Mouse (Mus musculus): Measurements from ENCODE around the gene Myoz2. TPM values are rescaled to one million over a fixed set of nuclear protein-coding genes. Genes with fewer than 3 reads are reported as not detected.

The Myoz2 gene
- polyA plus RNA-seq, 1 experiment from 2014 or later = not detected

DNA sequence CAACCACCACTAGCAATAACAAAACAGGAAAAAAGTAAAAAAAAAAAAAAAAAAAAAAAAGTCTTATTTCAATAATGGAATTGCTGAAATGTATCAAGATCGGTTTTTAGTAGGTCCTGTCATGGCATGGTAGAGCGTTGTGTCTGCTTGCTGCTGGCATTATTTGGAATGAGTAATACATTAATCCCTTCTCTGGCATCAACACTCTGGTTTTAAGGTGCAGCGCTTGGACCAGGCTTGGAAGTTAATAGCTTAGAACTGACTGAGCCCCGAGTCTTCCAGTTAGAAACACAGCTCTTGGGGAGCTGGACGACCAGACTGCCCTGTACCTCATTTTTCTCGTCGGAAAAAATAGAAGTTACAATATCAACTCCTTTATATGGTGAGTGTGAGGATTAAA, 32.0 kb upstream of the Myoz2 start:
- ATAC-seq = no peak

DNA sequence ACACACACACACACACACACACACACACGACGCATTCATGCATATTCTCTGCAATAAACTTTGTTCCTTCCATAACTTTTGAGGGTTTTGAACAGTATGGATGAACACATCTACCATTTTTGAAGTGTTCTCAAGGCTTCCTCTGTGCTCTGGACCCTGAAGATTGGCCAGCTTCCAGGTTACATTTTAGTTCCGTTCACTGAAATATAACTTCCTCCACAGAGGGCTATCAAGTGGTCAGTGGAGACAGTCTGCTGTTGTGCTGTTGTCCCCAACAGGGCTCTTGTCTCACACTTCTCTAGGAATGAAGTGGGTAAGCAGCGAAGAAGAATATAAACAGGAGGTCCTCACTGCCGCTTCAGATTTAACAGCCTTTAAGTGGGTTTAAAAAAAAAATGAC, 30.7 kb upstream of the Myoz2 start:
- no peaks in the 10 kb centered on the region; the same call in 1 of the 2 replicates for H3K9me3 ChIP-seq (replicated peaks; ENCODE audit: control insufficient read depth, low read length)
- 83% methylated on average over 5 of the region's 5 CpGs for WGBS
- H3K4me2 ChIP-seq (ENCODE audit: low read length) = no peak overlapping the region
- DNase-seq (ENCODE audit: low spot score) (no peak), ATAC-seq (no peak)
- H3K9ac ChIP-seq (ENCODE audit: low read length) = no peak overlapping the region
- H3K27ac ChIP-seq (ENCODE audit: low read depth, low read length) = no peak overlapping the region
- no peaks in the 10 kb centered on the region for H3K4me1 ChIP-seq (ENCODE audit: control insufficient read depth, insufficient read depth, low read length)
- H3K4me3 ChIP-seq (ENCODE audit: low read depth, low read length) = no peak overlapping the region
- H3K27me3 ChIP-seq (replicated peaks; ENCODE audit: control insufficient read depth, insufficient read depth, low read length) = no peaks in the 10 kb centered on the region
- H3K36me3 ChIP-seq (ENCODE audit: control insufficient read depth, insufficient read depth, low read length) = no peaks in the 10 kb centered on the region

More for the DNA sequence above, 32.0 kb upstream of the Myoz2 start:
- WGBS = 94% methylated on average over 7 of the region's 7 CpGs
- H3K36me3 ChIP-seq (ENCODE audit: control insufficient read depth, insufficient read depth, low read length) = no peaks in the 10 kb centered on the region
- no peaks in the 10 kb centered on the region; the same call in 1 of the 2 replicates for H3K9me3 ChIP-seq (replicated peaks; ENCODE audit: control insufficient read depth, low read length)
- H3K9ac ChIP-seq (ENCODE audit: low read length) = no peak overlapping the region
- H3K4me1 ChIP-seq (ENCODE audit: control insufficient read depth, insufficient read depth, low read length) = no peaks in the 10 kb centered on the region
- no peak overlapping the region for H3K4me3 ChIP-seq (ENCODE audit: low read depth, low read length)
- DNase-seq (ENCODE audit: low spot score) = no peak
- no peak overlapping the region for H3K4me2 ChIP-seq (ENCODE audit: low read length)
- no peaks in the 10 kb centered on the region for H3K27me3 ChIP-seq (replicated peaks; ENCODE audit: control insufficient read depth, insufficient read depth, low read length)
- H3K27ac ChIP-seq (ENCODE audit: low read depth, low read length) = no peak overlapping the region

DNA sequence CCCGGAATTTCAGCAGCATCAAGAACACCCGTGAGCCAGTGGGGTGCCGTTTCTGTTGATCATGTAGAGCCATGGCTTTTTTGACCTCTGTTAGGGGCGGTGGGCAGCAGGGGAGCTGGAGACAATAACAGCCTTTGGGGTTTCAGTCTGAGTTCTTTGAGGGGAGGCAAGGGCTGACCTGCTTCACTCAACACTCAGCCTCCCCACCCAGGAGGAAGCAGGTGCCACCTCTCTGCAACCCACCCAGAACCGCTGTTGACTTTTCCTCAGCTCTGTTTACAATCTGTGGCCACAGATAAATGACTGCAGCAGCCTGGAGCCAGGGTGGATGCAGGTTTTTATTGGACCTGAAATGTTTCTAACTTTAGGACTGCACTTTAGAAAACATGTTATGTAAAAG, 29.4 kb upstream of the Myoz2 start:
- WGBS = 12% methylated on average over 5 of the region's 5 CpGs
- H3K4me3 ChIP-seq (ENCODE audit: low read depth, low read length) = no peak overlapping the region

DNA sequence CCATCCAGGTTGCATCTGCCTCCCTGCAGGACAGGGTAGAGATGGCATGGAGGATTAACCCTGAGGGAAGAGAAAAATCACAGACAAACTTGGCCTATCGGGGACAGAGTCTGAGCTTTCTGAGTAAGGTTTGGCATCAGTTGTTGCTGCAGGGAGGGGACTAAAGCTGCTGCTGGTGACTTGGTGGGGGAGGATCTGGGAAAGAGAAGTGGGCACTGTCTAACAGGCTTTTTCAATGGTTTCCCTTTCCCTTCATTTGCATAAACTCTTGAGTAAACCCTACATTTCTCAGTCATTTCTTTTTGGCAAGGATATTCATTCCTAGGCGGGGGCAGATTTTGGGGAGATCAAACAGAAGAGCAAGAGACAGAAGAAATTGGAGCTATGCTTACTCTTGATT, 27.1 kb upstream of the Myoz2 start:
- Histone ChIP-seq H3K27ac (ENCODE audit: low read depth, low read length) (no peak overlapping the region), H3K36me3 (ENCODE audit: control insufficient read depth, insufficient read depth, low read length) (no peaks in the 10 kb centered on the region), H3K27me3 (replicated peaks; ENCODE audit: control insufficient read depth, insufficient read depth, low read length) (no peaks in the 10 kb centered on the region), H3K4me3 (ENCODE audit: low read depth, low read length) (no peak overlapping the region), H3K9me3 (replicated peaks; ENCODE audit: control insufficient read depth, low read length) (no peaks in the 10 kb centered on the region), H3K9ac (ENCODE audit: low read length) (no peak overlapping the region), H3K4me2 (ENCODE audit: low read length) (no peak overlapping the region), H3K4me1 (ENCODE audit: control insufficient read depth, insufficient read depth, low read length) (no peaks in the 10 kb centered on the region)
- 81% methylated on average over 2 of the region's 2 CpGs for WGBS
- no peak for DNase-seq (ENCODE audit: low spot score)
- no peak for ATAC-seq

More for the DNA sequence above, 29.4 kb upstream of the Myoz2 start:
- no peaks in the 10 kb centered on the region for H3K27me3 ChIP-seq (replicated peaks; ENCODE audit: control insufficient read depth, insufficient read depth, low read length)
- H3K9ac ChIP-seq (ENCODE audit: low read length) = no peak overlapping the region
- ATAC-seq = no peak
- H3K27ac ChIP-seq (ENCODE audit: low read depth, low read length) = no peak overlapping the region
- no peaks in the 10 kb centered on the region; the same call in 1 of the 2 replicates for H3K9me3 ChIP-seq (replicated peaks; ENCODE audit: control insufficient read depth, low read length)
- no peaks in the 10 kb centered on the region for H3K36me3 ChIP-seq (ENCODE audit: control insufficient read depth, insufficient read depth, low read length)
- H3K4me1 ChIP-seq (ENCODE audit: control insufficient read depth, insufficient read depth, low read length) = no peaks in the 10 kb centered on the region
- DNase-seq (ENCODE audit: low spot score) = no peak
- no peak overlapping the region for H3K4me2 ChIP-seq (ENCODE audit: low read length)

DNA sequence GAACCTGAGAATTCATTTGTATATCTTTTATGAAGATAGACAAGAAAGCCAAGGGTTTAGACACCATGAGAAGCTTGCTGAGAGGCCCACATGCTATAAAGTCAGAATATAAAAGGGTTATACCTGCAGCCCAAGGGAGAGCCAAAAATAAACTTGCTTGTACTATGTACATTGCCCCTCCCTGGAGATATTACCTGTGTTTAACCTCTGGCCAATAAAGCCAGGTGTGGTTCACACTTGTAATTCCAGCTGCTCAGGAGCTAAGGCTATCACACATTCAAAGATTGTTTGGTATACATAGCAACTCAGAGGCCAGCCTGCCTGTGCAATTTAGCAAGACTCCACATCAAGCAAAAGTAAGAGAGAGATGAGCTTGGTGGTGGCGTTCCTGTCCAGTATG, 24.0 kb upstream of the Myoz2 start:
- Histone ChIP-seq H3K27ac (ENCODE audit: low read depth, low read length) (no peak overlapping the region), H3K4me1 (ENCODE audit: control insufficient read depth, insufficient read depth, low read length) (no peaks in the 10 kb centered on the region), H3K36me3 (ENCODE audit: control insufficient read depth, insufficient read depth, low read length) (no peaks in the 10 kb centered on the region), H3K9me3 (replicated peaks; ENCODE audit: control insufficient read depth, low read length) (no peaks in the 10 kb centered on the region), H3K9ac (ENCODE audit: low read length) (no peak overlapping the region), H3K27me3 (replicated peaks; ENCODE audit: control insufficient read depth, insufficient read depth, low read length) (no peaks in the 10 kb centered on the region), H3K4me2 (ENCODE audit: low read length) (no peak overlapping the region), H3K4me3 (ENCODE audit: low read depth, low read length) (no peak overlapping the region)
- no peak for ATAC-seq
- no peak for DNase-seq (ENCODE audit: low spot score)
- 100% methylated on average over 1 of the region's 1 CpGs for WGBS

DNA sequence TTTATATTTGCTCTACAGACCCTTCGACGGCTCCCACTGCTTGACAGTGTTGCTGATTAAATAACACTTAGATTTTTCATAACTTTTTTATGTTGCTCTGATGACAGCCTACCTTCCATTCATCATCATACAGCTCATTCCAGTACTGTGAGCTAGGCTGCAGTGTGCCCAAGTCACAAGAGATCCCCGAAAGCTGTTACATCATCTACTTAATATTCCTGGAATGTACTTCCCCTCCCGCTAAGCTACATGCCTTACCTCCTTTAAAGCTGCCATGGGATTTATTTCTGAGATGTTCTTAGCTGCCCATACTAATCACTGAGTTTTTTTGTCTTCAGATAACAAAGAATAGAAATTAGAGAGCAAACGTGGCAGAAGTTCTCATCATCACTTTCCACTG, 19.4 kb upstream of the Myoz2 start:
- Histone ChIP-seq H3K4me1 (ENCODE audit: control insufficient read depth, insufficient read depth, low read length) (no peaks in the 10 kb centered on the region), H3K4me3 (ENCODE audit: low read depth, low read length) (no peak overlapping the region), H3K36me3 (ENCODE audit: control insufficient read depth, insufficient read depth, low read length) (no peaks in the 10 kb centered on the region), H3K4me2 (ENCODE audit: low read length) (no peak overlapping the region), H3K9ac (ENCODE audit: low read length) (no peak overlapping the region), H3K9me3 (replicated peaks; ENCODE audit: control insufficient read depth, low read length) (no peaks in the 10 kb centered on the region), H3K27me3 (replicated peaks; ENCODE audit: control insufficient read depth, insufficient read depth, low read length) (no peaks in the 10 kb centered on the region), H3K27ac (ENCODE audit: low read depth, low read length) (no peak overlapping the region)
- WGBS = 64% methylated on average over 5 of the region's 5 CpGs
- no peak for ATAC-seq
- peak; percentile 14 for DNase-seq (ENCODE audit: low spot score)

DNA sequence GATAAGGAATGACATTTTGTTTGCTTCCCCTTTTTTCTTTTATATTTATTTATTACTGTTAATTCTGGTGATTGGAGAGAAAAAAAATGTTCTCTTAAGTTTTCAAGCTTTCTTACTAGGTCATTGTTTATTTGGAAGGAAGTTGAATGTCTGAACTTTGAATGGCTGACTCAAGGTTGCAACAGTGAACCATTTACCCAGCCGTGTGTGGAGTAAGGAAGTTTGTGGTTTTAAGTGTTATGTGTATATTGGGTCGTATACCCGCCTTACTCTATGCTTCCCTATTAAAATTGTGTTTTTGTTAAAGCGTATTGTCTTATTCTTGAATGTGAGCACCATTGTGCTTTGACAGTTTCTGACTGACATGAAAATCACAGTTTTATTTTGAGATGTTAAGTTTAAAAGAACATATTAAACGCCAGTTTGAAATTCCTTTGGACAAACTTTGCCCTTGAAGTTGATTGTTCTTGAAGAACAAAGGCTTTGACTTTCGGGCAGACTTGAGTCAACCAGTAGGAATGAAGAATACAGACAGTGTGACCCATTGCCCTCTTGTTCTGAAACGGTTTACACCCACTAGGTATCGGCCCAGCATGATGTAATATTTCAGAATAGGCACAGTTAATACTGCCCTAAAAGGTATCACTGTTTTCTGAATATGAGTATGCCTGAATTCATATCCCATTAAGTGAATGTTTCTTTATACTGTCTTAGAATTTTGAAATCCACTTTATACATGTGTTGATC, 18.6 kb upstream of the Myoz2 start:
- ATAC-seq = no peak
- no peak overlapping the region for H3K4me2 ChIP-seq (ENCODE audit: low read length)
- DNase-seq (ENCODE audit: low spot score) = no peak
- H3K27me3 ChIP-seq (replicated peaks; ENCODE audit: control insufficient read depth, insufficient read depth, low read length) = no peaks in the 10 kb centered on the region
- no peak overlapping the region for H3K27ac ChIP-seq (ENCODE audit: low read depth, low read length)
- H3K4me1 ChIP-seq (ENCODE audit: control insufficient read depth, insufficient read depth, low read length) = no peaks in the 10 kb centered on the region
- no peak overlapping the region for H3K9ac ChIP-seq (ENCODE audit: low read length)
- H3K4me3 ChIP-seq (ENCODE audit: low read depth, low read length) = no peak overlapping the region
- H3K9me3 ChIP-seq (replicated peaks; ENCODE audit: control insufficient read depth, low read length) = no peaks in the 10 kb centered on the region
- 73% methylated on average over 8 of the region's 8 CpGs for WGBS
- H3K36me3 ChIP-seq (ENCODE audit: control insufficient read depth, insufficient read depth, low read length) = no peaks in the 10 kb centered on the region

DNA sequence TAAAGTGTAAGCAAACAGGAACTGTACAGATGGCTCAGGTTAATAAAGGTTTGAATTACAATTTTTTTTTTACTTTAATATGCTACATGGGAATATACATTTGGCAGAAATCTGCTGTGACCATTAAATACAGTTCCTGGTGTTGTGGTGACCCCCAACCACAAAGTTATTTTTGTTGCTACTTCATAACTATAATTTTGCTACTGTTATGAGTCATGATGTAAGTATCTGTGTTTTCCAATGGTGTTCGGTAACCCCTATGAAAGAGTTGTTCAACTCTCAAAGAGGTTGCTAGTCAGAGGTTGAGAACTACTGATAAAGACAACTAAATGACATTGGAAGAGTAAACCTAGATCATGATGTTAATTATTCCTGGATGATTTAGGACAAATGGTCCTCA, 7.5 kb upstream of the Myoz2 start:
- Histone ChIP-seq H3K4me2 (ENCODE audit: low read length) (no peak overlapping the region), H3K4me1 (ENCODE audit: control insufficient read depth, insufficient read depth, low read length) (no peaks in the 10 kb centered on the region), H3K9ac (ENCODE audit: low read length) (no peak overlapping the region), H3K4me3 (ENCODE audit: low read depth, low read length) (no peak overlapping the region), H3K27ac (ENCODE audit: low read depth, low read length) (no peak overlapping the region), H3K36me3 (ENCODE audit: control insufficient read depth, insufficient read depth, low read length) (no peaks in the 10 kb centered on the region), H3K27me3 (replicated peaks; ENCODE audit: control insufficient read depth, insufficient read depth, low read length) (no peaks in the 10 kb centered on the region), H3K9me3 (replicated peaks; ENCODE audit: control insufficient read depth, low read length) (no peaks in the 10 kb centered on the region)
- 95% methylated on average over 1 of the region's 1 CpGs for WGBS
- DNase-seq (ENCODE audit: low spot score) (no peak), ATAC-seq (no peak)

DNA sequence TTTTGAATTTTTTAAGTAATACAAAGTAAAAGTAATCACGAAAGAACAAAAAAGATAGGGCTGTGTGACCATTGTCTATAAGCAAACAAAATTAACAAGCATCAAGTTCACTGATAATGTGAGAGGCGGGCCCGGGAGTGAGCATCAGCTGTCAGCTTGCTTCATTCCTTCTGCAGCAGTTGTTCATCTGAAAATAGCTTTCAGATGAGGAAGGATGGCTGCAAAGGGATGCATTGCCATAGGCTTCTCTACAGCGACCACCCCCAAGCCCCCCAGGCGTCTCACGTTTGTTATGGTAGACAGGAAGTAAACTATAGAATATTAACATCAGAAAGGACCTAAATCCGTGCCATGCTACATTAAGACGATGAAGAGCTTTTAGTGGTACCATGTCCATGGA, 1.0 kb downstream of the Myoz2 start:
- Histone ChIP-seq H3K4me1 (ENCODE audit: control insufficient read depth, insufficient read depth, low read length) (no peaks in the 10 kb centered on the region), H3K4me2 (ENCODE audit: low read length) (no peak overlapping the region), H3K27ac (ENCODE audit: low read depth, low read length) (no peak overlapping the region), H3K36me3 (ENCODE audit: control insufficient read depth, insufficient read depth, low read length) (no peaks in the 10 kb centered on the region), H3K9ac (ENCODE audit: low read length) (no peak overlapping the region), H3K27me3 (replicated peaks; ENCODE audit: control insufficient read depth, insufficient read depth, low read length) (no peaks in the 10 kb centered on the region), H3K9me3 (replicated peaks; ENCODE audit: control insufficient read depth, low read length) (no peaks in the 10 kb centered on the region), H3K4me3 (ENCODE audit: low read depth, low read length) (no peak overlapping the region)
- no peak for DNase-seq (ENCODE audit: low spot score)
- no peak for ATAC-seq
- 61% methylated on average over 8 of the region's 8 CpGs for WGBS

Data from forebrain, embryonic 14.5 days (tissue).